Comparison of ENCODE assay signal across 31 mouse cellular contexts in genomic region chr5:26985114-26985513, GRCm38 (mm10).
DNase-seq lines count a peak whose midpoint lies in the region; ATAC-seq lines count a peak whose summit lies in the region.
"Had no signal": no experiment of that assay in that cellular context is flagged by ENCODE, and none has a peak within 500 bp of the region (broad histone marks: within the 10 kb centered on the region; RNA-seq: fewer than 3 reads in every experiment).

No protein-coding gene starts in this region.

- peaks cover 21% of the 10 kb centered on the region for H3K4me1 ChIP-seq in midbrain, embryonic 10.5 days
- no peaks in the 10 kb centered on the region for H3K4me1 ChIP-seq in midbrain, embryonic 14.5 days (ENCODE audit: control insufficient read depth, insufficient read depth, low read length)
- H3K4me1 ChIP-seq: embryonic facial prominence, embryonic 13.5 days; heart, embryonic 10.5 days; heart, embryonic 13.5 days; intestine, embryonic 15.5 days had no signal

- WGBS in midbrain, embryonic 10.5 days: 15% methylated on average over 1 of the region's 1 CpGs
- 13% methylated on average over 1 of the region's 1 CpGs for WGBS in midbrain, embryonic 14.5 days

- H3K27me3 ChIP-seq in midbrain, embryonic 10.5 days (ENCODE audit: low read depth, poor library complexity, severe bottlenecking): no peaks in the 10 kb centered on the region
- H3K27me3 ChIP-seq in midbrain, embryonic 14.5 days (ENCODE audit: control insufficient read depth, insufficient read depth, low read length): no peaks in the 10 kb centered on the region
- H3K27me3 ChIP-seq: embryonic facial prominence, embryonic 13.5 days; hindbrain, embryonic 12.5 days; hindbrain, embryonic 15.5 days; intestine, embryonic 15.5 days had no signal

- H3K36me3 ChIP-seq in midbrain, embryonic 10.5 days: no peaks in the 10 kb centered on the region
- no peaks in the 10 kb centered on the region for H3K36me3 ChIP-seq in midbrain, embryonic 14.5 days (ENCODE audit: control insufficient read depth, insufficient read depth, low read length)
- H3K36me3 ChIP-seq: embryonic facial prominence, embryonic 10.5 days; embryonic facial prominence, embryonic 13.5 days; heart, embryonic 10.5 days; heart, embryonic 13.5 days; hindbrain, embryonic 12.5 days; hindbrain, embryonic 15.5 days; intestine, embryonic 15.5 days had no signal

- no peak overlapping the region for H3K4me3 ChIP-seq in midbrain, embryonic 10.5 days
- H3K4me3 ChIP-seq in midbrain, embryonic 14.5 days (replicated peaks; ENCODE audit: low read depth, low read length): no peak overlapping the region
- H3K4me3 ChIP-seq: embryonic facial prominence, embryonic 10.5 days; embryonic facial prominence, embryonic 13.5 days; erythroblast, embryonic 14.5 days; gastrocnemius, adult 2 months; heart, embryonic 10.5 days; heart, embryonic 13.5 days; hindbrain, embryonic 12.5 days; hindbrain, embryonic 15.5 days; intestine, embryonic 15.5 days had no signal

- H3K9ac ChIP-seq in midbrain, embryonic 14.5 days (replicated peaks; ENCODE audit: low read length): no peak overlapping the region
- H3K9ac ChIP-seq: embryonic facial prominence, embryonic 13.5 days; forebrain, postnatal 0 days; heart, embryonic 13.5 days; hindbrain, embryonic 12.5 days; hindbrain, embryonic 15.5 days; intestine, embryonic 15.5 days had no signal

- no peaks in the 10 kb centered on the region for H3K9me3 ChIP-seq in midbrain, embryonic 10.5 days (replicated peaks)
- no peaks in the 10 kb centered on the region for H3K9me3 ChIP-seq in midbrain, embryonic 14.5 days (ENCODE audit: control insufficient read depth, low read length)
- H3K9me3 ChIP-seq: embryonic facial prominence, embryonic 10.5 days; embryonic facial prominence, embryonic 13.5 days; heart, embryonic 10.5 days; heart, embryonic 13.5 days; hindbrain, embryonic 12.5 days; hindbrain, embryonic 15.5 days; intestine, embryonic 15.5 days had no signal

- ATAC-seq in midbrain, embryonic 14.5 days (ENCODE audit: low FRiP score, low TSS enrichment): no peak
- ATAC-seq: forebrain, embryonic 14.5 days; forebrain, postnatal 0 days; intestine, embryonic 15.5 days had no signal

- H3K4me2 ChIP-seq in midbrain, embryonic 14.5 days (ENCODE audit: low read length): no peak overlapping the region
- H3K4me2 ChIP-seq: embryonic facial prominence, embryonic 13.5 days; heart, embryonic 13.5 days; hindbrain, embryonic 12.5 days; hindbrain, embryonic 15.5 days; intestine, embryonic 15.5 days had no signal

- H3K27ac ChIP-seq in midbrain, embryonic 10.5 days (replicated peaks): peak overlapping the region; percentile 69
- H3K27ac ChIP-seq in midbrain, embryonic 14.5 days (replicated peaks; ENCODE audit: low read depth, low read length): no peak overlapping the region
- H3K27ac ChIP-seq: embryonic facial prominence, embryonic 10.5 days; embryonic facial prominence, embryonic 13.5 days; gastrocnemius, adult 2 months; heart, embryonic 10.5 days; heart, embryonic 13.5 days; hindbrain, embryonic 12.5 days; hindbrain, embryonic 15.5 days; intestine, embryonic 15.5 days had no signal

- peak; percentile 28 for DNase-seq in embryo, embryonic 10 days (ENCODE audit: low spot score)
- DNase-seq in embryo, embryonic 9.5 days (ENCODE audit: extremely low spot score): no peak
- DNase-seq in midbrain, embryonic 10.5 days (ENCODE audit: low spot score): no peak
- no peak for DNase-seq in midbrain, embryonic 14.5 days
- DNase-seq in R1 (ENCODE audit: low read depth, low spot score) (peak; percentile 50), adipocyte (ENCODE audit: low spot score) (no peak)
- DNase-seq in embryo, embryonic 10.5 days (ENCODE audit: low spot score): peak; percentile 24
- DNase-seq in left cerebral cortex, adult 18-20 months (ENCODE audit: low spot score in 2 of 2): no peak
- DNase-seq: adrenal gland, adult 8-10 months; adrenal gland, postnatal 25 days; cerebellum, adult 11 months; cerebellum, adult 2 months; cerebellum, adult 9-11 months; cerebellum, postnatal 25 days; forebrain, postnatal 0 days; gastrocnemius, adult 2 months; gastrocnemius, postnatal 14 days; heart, adult 18-20 months; heart, postnatal 14 days; heart, postnatal 4 days; kidney, adult 11 months; kidney, adult 8-10 months had no signal

Comparison
In these comparisons a context has a peak if more than half of its experiments do, and no peak if none do; other contexts are left out.
1. DNase-seq: peak in embryo, embryonic 10 days (single experiment), R1 (single experiment) and embryo, embryonic 10.5 days (single experiment); none in embryo, embryonic 9.5 days (single experiment), midbrain, embryonic 10.5 days (single experiment), midbrain, embryonic 14.5 days (single experiment), left cerebral cortex, adult 18-20 months (0 of 2) and adipocyte (single experiment).